Mouse (Mus musculus) testis, adult 2 months (tissue): ENCODE data around the gene Aldh1a2. TPM values are rescaled to one million over a fixed set of nuclear protein-coding genes. Genes with fewer than 3 reads are reported as not detected.

Source experiments
- H3K27ac ChIP-seq: fragments of 200-500 bp; 2 replicates; pipeline ENCODE4 v1.5.1; 2012; ENCODE audit warnings: low read depth, low read length; ENCODE audit not compliant: control insufficient read depth, insufficient read depth
- H3K27me3 ChIP-seq: fragments of 200-500 bp; 2 replicates; pipeline ENCODE4 v1.6.1; 2012; ENCODE audit warnings: mild to moderate bottlenecking, low read length, moderate library complexity; ENCODE audit not compliant: control insufficient read depth, insufficient read depth
- H3K36me3 ChIP-seq: fragments of 200-500 bp; 2 replicates; pipeline ENCODE4 v1.6.1; 2012; ENCODE audit warnings: mild to moderate bottlenecking, low read length; ENCODE audit not compliant: control insufficient read depth, insufficient read depth
- H3K4me1 ChIP-seq: fragments of 200-500 bp; 2 replicates; pipeline ENCODE4 v1.6.1; 2012; ENCODE audit warnings: low read length; ENCODE audit not compliant: control insufficient read depth, insufficient read depth
- H3K4me3 ChIP-seq: fragments of 200-500 bp; 2 replicates; pipeline ENCODE4 v1.5.1; 2012; ENCODE audit warnings: low read depth, mild to moderate bottlenecking, low read length, moderate library complexity, mixed read lengths; ENCODE audit not compliant: control insufficient read depth
- CTCF ChIP-seq: fragments of 200-500 bp; IDR thresholded peaks from 2 replicates; pipeline ENCODE4 v1.5.1; 2012; ENCODE audit warnings: low read depth, mild to moderate bottlenecking, inconsistent platforms, low read length, moderate library complexity; ENCODE audit not compliant: control insufficient read depth, insufficient read depth, insufficient replicate concordance
- POLR2A ChIP-seq: fragments of 200-500 bp; IDR thresholded peaks from 2 replicates; pipeline ENCODE4 v1.6.1; 2012; ENCODE audit warnings: low read depth, mild to moderate bottlenecking, inconsistent platforms, low read length, moderate library complexity; ENCODE audit not compliant: control insufficient read depth
- polyA plus RNA-seq: library from polyadenylated mRNA; depleted of rRNA; stranded (reverse); fragments of >200 nt; gene quantifications from 2 replicates; pipeline ENCODE4 v1.2.3, GENCODE M21; 2012; rRNA removed

Aldh1a2 gene
- polyA plus RNA-seq: 62.1 and 62.3 TPM in 2 replicates

DNA sequence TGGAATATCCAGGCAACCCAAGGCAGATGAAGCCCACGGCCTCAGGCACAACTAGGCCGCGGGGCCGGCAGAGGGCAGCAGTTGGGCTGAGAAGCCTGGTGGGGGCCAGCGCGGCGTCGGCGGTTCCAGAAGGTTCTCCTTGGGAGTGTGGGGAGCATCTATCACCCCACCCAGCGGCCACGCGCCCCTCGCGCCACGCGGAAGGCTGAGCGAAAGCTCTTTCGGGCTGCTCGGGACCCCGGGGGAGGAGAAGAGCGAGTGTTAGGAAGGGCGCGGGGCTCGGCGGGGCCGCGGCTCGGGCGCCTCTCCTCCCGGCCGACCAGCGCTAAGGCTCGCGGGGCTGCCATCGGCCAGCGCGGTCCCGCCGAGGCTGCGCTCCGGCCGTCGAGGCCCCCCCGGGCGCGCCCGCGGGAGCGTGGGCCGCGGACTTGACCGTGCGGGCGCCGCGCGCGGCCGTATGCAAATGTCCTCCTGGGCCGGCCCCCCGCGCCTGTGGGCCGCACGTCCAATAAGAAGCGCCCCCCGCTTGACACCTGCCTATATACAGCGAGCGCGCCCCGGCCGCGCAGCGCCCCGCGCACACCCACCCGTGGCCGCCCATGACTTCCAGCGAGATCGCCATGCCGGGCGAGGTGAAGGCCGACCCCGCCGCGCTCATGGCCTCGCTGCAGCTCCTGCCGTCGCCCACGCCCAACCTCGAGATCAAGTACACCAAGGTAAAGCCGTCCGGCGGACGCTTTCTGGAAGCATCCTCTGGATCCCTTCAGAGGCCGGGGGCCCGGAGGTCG lies at the start of gene Aldh1a2:
TSS of gene Aldh1a2 (plus strand) at position 542 of the 788 bp plus-strand sequence.
- H3K27me3 ChIP-seq: no peaks in the 10 kb centered on the region
- no peaks in the 10 kb centered on the region for H3K36me3 ChIP-seq
- H3K4me3 ChIP-seq: peak within 1 kb of the TSS; percentile 96
- peak within 1 kb of the TSS; percentile 99 for H3K27ac ChIP-seq
- TF ChIP-seq POLR2A (peak; percentile 66), CTCF (peak; percentile 28; the same call in 1 of the 2 replicates)
- peaks cover 7% of the 10 kb centered on the region for H3K4me1 ChIP-seq

DNA sequence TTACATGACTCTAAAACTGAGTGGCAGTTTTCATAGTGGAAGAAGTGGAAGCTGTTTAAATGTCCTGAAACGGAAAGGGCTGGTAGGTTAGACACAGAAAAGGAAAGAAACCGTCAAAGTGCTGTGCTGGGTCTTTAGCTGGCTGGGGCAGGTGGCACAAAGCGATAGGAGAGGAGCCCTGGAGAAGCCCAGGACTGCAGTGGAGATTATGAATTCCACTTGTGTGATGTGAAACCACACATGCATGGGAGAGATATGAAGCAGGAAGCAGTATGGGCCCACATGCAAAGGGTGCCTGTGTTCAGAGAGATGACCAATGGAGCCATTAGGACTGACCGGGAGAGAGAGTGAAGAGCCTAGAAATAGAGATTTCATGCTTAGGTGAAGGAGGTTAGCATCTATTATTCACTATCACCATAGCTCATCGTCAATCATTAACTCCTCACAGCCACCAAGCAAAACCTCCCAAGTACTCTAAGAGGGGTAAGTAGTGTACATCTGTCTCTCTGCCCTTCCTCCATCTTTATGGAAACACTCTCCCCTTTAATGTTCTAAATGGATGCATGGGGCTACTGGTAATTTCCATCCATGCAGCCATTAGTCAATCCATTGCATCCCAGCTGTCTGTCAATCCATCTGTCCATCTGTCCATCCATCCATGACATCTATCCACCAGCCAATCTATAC lies 49.4 kb upstream of the Aldh1a2 start:
- Histone ChIP-seq H3K36me3 (no peaks in the 10 kb centered on the region), H3K27ac (no peak overlapping the region), H3K4me1 (peaks cover 13% of the 10 kb centered on the region), H3K27me3 (no peaks in the 10 kb centered on the region), H3K4me3 (peak overlapping the region; percentile 8; the same call in 1 of the 2 replicates)
- no peak for TF ChIP-seq CTCF
- TF ChIP-seq POLR2A: no peak

GRCm38 (mm10) chr9:71166871-71167465 lies 48.6 kb upstream of the Aldh1a2 start:
- no peak overlapping the region for H3K27ac ChIP-seq
- TF ChIP-seq POLR2A (no peak), CTCF (no peak)

GRCm38 (mm10) chr9:71167473-71168215 lies 47.9 kb upstream of the Aldh1a2 start:
- Histone ChIP-seq H3K4me1 (peaks cover 13% of the 10 kb centered on the region), H3K36me3 (no peaks in the 10 kb centered on the region), H3K4me3 (peak overlapping the region; percentile 59), H3K27me3 (no peaks in the 10 kb centered on the region), H3K27ac (no peak overlapping the region)
- TF ChIP-seq CTCF (no peak), POLR2A (no peak)

More at GRCm38 (mm10) chr9:71166871-71167465, 48.6 kb upstream of the Aldh1a2 start:
- peak overlapping the region; percentile 53 for H3K4me3 ChIP-seq
- H3K4me1 ChIP-seq: peaks cover 13% of the 10 kb centered on the region
- no peaks in the 10 kb centered on the region for H3K27me3 ChIP-seq
- H3K36me3 ChIP-seq: no peaks in the 10 kb centered on the region

- Histone ChIP-seq H3K27ac (peak within 1 kb of the TSS; percentile 75), H3K27me3 (no peaks in the 10 kb centered on the region), H3K36me3 (no peaks in the 10 kb centered on the region), H3K4me3 (peak within 1 kb of the TSS; percentile 68), H3K4me1 (peaks cover 13% of the 10 kb centered on the region)
- peak; percentile 64; the same call in 1 of the 2 replicates for TF ChIP-seq POLR2A
- TF ChIP-seq CTCF: no peak
Measured at GRCm38 (mm10) chr9:71168511-71168910, 47.1 kb upstream of the Aldh1a2 start, which contains the start of gene Aqp9. Aqp9 (minus strand) TSS chr9:71168682.

- no peak overlapping the region for H3K4me3 ChIP-seq
- TF ChIP-seq CTCF (no peak), POLR2A (no peak)
- H3K4me1 ChIP-seq: peaks cover 7% of the 10 kb centered on the region
- H3K27me3 ChIP-seq: no peaks in the 10 kb centered on the region
- H3K27ac ChIP-seq: no peak overlapping the region
- H3K36me3 ChIP-seq: no peaks in the 10 kb centered on the region
Measured at GRCm38 (mm10) chr9:71173533-71173932, 42.1 kb upstream of the Aldh1a2 start.
